Mouse (Mus musculus) adrenal gland, adult (tissue): Measurements from ENCODE around the gene Olfr902.
"Not testable (repeated sequence)": the region's sequence is repeated elsewhere in the genome, so short reads cannot be mapped to it uniquely, and the experiment has no call there.

ENCODE experiments used
- DNase-seq, 2 experiments: peaks; one replicate each; pipeline ENCODE4 v3.0.0; 2022 to 2023; ENCODE audit warnings: low spot score in 1 of 2; ENCODE audit not compliant: inconsistent age in 2 of 2

The Olfr902 gene

GRCm38 (mm10) chr9:38447352-38447751 lies at the start of gene Olfr902:
Gene Olfr902 (plus strand): TSS chr9:38447652.
- DNase-seq, result no peak

- no peak for DNase-seq
Observed at GRCm38 (mm10) chr9:38401398-38401797, 46.1 kb upstream of the Olfr902 start, which contains the start of gene Olfr147. Gene Olfr147 (plus strand): TSS chr9:38401698.

DNA sequence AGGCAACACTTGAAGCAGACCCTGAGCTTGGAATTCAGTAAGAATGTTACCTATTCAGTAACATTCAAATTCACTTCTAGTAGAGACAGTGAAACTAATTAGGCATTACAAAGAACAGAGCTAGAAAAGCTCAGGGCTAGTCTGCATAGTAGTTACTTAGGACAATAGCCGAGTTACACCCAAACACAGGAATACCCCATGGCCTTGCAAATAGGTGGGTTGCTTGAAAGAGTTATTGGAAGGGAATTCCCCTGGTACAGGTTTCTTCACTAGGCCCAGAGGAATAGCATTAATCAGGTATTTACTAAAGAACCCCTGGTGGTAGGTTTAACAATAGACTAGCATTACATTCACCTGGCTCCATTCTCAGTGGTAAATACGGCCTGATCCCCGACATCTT lies 40.0 kb upstream of the Olfr902 start:
- not testable (repeated sequence) for DNase-seq

DNA sequence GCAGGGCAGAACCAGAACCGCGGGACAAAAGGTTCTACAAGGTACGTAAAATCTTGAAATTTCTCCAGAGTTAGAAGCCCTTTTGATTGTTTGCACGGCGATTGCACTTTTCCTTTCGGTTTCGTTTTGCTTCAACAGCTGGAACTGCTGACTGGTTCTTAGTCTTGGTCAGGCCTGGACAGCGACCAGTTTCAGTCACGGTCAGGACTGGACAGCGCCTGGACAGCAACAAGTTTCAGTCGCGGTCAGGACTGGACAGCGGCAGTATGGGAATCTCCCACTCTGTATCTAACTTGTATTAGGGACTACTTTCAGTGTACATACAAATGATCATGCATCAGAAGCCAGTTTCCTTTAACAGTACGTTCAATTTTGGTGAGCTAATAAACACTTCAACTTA lies 34.0 kb upstream of the Olfr902 start:
- DNase-seq, result not testable (repeated sequence)

- DNase-seq, result no peak
Observed at GRCm38 (mm10) chr9:38423801-38424200, 23.7 kb upstream of the Olfr902 start.

DNA sequence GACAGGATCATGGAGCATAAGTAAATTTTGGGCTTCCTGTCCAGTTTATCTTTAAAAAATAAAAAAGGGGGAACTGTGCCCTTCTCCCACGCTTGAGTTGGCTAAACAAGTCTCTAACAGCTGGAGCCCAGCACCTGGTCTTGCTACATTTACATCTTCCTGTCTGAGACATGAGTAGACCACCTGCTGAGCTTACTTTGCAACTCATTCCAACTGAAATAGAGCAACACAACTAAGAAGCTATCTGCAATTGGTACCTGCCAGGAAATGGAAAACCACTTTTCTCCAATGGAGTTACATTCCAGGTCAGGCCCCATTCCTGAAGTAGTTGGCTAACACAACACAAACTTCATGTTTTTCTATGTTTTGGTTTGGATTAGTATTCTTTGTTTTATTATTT lies 20.4 kb upstream of the Olfr902 start:
- no peak for DNase-seq

DNA sequence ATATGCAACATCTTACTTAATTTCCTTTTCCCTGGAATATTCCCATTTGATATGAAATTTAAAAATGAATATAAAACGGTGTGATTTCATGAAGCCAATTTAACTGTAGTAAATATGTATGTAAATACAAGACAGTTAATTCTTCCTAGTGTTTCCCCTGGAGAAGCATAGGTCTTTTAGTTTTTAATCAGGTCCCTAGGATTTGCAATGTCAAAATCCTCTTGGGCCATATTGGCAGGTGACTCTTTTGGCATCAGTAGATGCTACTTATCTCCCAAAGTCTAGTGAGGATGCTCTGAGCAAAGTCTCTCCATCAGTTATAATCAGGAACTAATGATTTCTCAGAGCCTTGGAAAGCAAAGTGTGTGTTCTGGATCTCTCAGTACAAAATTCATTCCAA lies 18.3 kb upstream of the Olfr902 start, which contains the start of gene Olfr901:
Gene Olfr901, plus strand, starts transcription at position 301 of the 400 bp plus-strand sequence.
- no peak for DNase-seq

DNA sequence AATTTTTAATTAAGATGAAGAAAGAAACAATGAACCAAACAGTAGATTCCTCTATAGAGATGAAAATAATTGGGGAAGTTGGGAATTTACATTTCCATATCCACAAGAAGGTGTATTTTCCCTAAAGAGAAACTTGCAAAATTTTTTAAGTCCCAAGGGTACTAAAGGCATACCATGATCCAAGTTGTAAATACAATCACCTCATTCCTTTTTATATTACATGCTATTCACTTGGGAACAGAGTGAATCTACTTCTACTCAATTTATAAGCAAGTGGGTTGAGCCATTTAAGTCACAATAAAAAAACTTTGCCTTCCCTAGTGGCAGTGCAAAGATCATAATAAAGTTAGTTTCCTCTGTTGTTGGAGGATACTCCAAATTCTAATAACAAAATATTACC lies 15.4 kb downstream of the Olfr902 start, which contains the start of gene Olfr904:
Gene Olfr904, plus strand, starts transcription at position 301 of the 400 bp plus-strand sequence.
- no peak for DNase-seq

GRCm38 (mm10) chr9:38470807-38471206 lies 23.4 kb downstream of the Olfr902 start, which contains the start of gene Olfr905:
Gene Olfr905 (plus strand): TSS chr9:38471107.
- DNase-seq, result no peak

- no peak for DNase-seq
Observed at GRCm38 (mm10) chr9:38486785-38487184, 39.3 kb downstream of the Olfr902 start, which contains the start of gene Olfr906. Gene Olfr906 (plus strand): TSS chr9:38487085.

- no peak for DNase-seq
Observed at GRCm38 (mm10) chr9:38495501-38495900, 48.0 kb downstream of the Olfr902 start, which contains the start of gene Olfr907. Gene Olfr907 (plus strand): TSS chr9:38495801.
